Mouse (Mus musculus) MEL (cell line): ENCODE data around the gene Eral1. TPM values are rescaled to one million over a fixed set of nuclear protein-coding genes. Genes with fewer than 3 reads are reported as not detected.

ENCODE experiments used
- DNase-seq: peaks from one replicate; pipeline ENCODE4 v3.0.0; 2011; ENCODE audit warnings: low read depth, low spot score
- H3K27ac ChIP-seq: 2 replicates; pipeline ENCODE4 v1.5.1; 2012; ENCODE audit warnings: low read depth, mild to moderate bottlenecking, control low read depth, low read length, moderate library complexity; ENCODE audit not compliant: control insufficient read depth
- H3K27me3 ChIP-seq, 2 experiments: fragments of 150-350 bp in 1 of 2; sonication (generic) in 1 of 2; 2 replicates each; pipeline ENCODE4 v1.6.1; 2012; ENCODE audit warnings: low read length in 2 of 2, mild to moderate bottlenecking in 2 of 2, improper control_type of control experiment in 1 of 2, moderate library complexity in 1 of 2; ENCODE audit not compliant: insufficient read depth in 2 of 2, control insufficient read depth in 1 of 2
- H3K36me3 ChIP-seq, 2 experiments: 2 replicates each; pipeline ENCODE4 v1.6.1; 2012 to 2014; ENCODE audit warnings: low read length in 2 of 2, improper control_type of control experiment in 1 of 2, inconsistent platforms in 1 of 2, mild to moderate bottlenecking in 1 of 2; ENCODE audit not compliant: insufficient read depth in 2 of 2, control insufficient read depth in 1 of 2
- H3K4me1 ChIP-seq, 2 experiments: fragments of 150-350 bp in 1 of 2; sonication (generic) in 1 of 2; 2 replicates each; pipeline ENCODE4 v1.6.1; 2012; ENCODE audit warnings: low read length in 2 of 2, improper control_type of control experiment in 1 of 2, mild to moderate bottlenecking in 1 of 2; ENCODE audit not compliant: insufficient read depth in 2 of 2, control insufficient read depth in 1 of 2
- H3K4me3 ChIP-seq, 2 experiments: fragments of 150-350 bp in 1 of 2; sonication (generic) in 1 of 2; 2 replicates each; pipeline ENCODE4 v1.5.1; 2012; ENCODE audit warnings: low read depth in 2 of 2, low read length in 2 of 2, mild to moderate bottlenecking in 2 of 2, moderate library complexity in 2 of 2, control low read depth in 1 of 2, improper control_type of control experiment in 1 of 2; ENCODE audit not compliant: control insufficient read depth in 1 of 2, insufficient read depth in 1 of 2
- H3K79me2 ChIP-seq: 2 replicates; pipeline ENCODE4 v1.6.1; 2012; ENCODE audit warnings: mild to moderate bottlenecking, low read length, moderate library complexity; ENCODE audit not compliant: control insufficient read depth, poor library complexity, insufficient read depth
- H3K9ac ChIP-seq: 2 replicates; pipeline ENCODE4 v1.6.1; 2012; ENCODE audit warnings: low read depth, mild to moderate bottlenecking, control low read depth, low read length, moderate library complexity; ENCODE audit not compliant: control insufficient read depth, poor library complexity, severe bottlenecking
- H3K9me3 ChIP-seq: fragments of 150-350 bp; sonication (generic); replicated peaks from 2 replicates; pipeline ENCODE4 v1.6.1; 2012; ENCODE audit warnings: mild to moderate bottlenecking, low read length, improper control_type of control experiment, moderate library complexity; ENCODE audit not compliant: insufficient read depth
- CHD1 ChIP-seq: IDR thresholded peaks from 2 replicates; pipeline ENCODE4 v1.6.1; 2012; ENCODE audit warnings: low read depth, mild to moderate bottlenecking, inconsistent platforms, low read length, improper control_type of control experiment
- EP300 ChIP-seq, 2 experiments: IDR thresholded peaks; 2 replicates each; pipeline ENCODE4 v1.6.1; 2011; ENCODE audit warnings: improper control_type of control experiment in 2 of 2, low read length in 2 of 2, low read depth in 1 of 2, mild to moderate bottlenecking in 1 of 2
- GATA1 ChIP-seq: IDR thresholded peaks from 2 replicates; pipeline ENCODE4 v1.6.1; 2011; ENCODE audit warnings: low read depth, low read length, improper control_type of control experiment
- HCFC1 ChIP-seq: IDR thresholded peaks from 2 replicates; pipeline ENCODE4 v1.6.1; 2012; ENCODE audit warnings: low read depth, mild to moderate bottlenecking, inconsistent platforms, low read length, improper control_type of control experiment, moderate library complexity
- JUND ChIP-seq: IDR thresholded peaks from 2 replicates; pipeline ENCODE4 v1.6.1; 2011; ENCODE audit warnings: low read depth, mild to moderate bottlenecking, improper control_type of control experiment, low read length
- MAFK ChIP-seq: IDR thresholded peaks from 2 replicates; pipeline ENCODE4 v1.6.1; 2011; ENCODE audit warnings: low read depth, mild to moderate bottlenecking, low read length, improper control_type of control experiment, borderline replicate concordance
- MAX ChIP-seq: IDR thresholded peaks from 2 replicates; pipeline ENCODE4 v1.6.1; 2011; ENCODE audit warnings: low read length, improper control_type of control experiment
- MYC ChIP-seq: IDR thresholded peaks from 2 replicates; pipeline ENCODE4 v1.6.1; 2011; ENCODE audit warnings: low read depth, mild to moderate bottlenecking, low read length, improper control_type of control experiment, moderate library complexity
- POLR2AphosphoS2 ChIP-seq: IDR thresholded peaks from 2 replicates; pipeline ENCODE4 v1.6.1; 2011; ENCODE audit warnings: low read length, improper control_type of control experiment
- RCOR1 ChIP-seq: IDR thresholded peaks from 2 replicates; pipeline ENCODE4 v1.6.1; 2012; ENCODE audit warnings: low read depth, mild to moderate bottlenecking, inconsistent platforms, low read length, improper control_type of control experiment
- SIN3A ChIP-seq: IDR thresholded peaks from 2 replicates; pipeline ENCODE4 v1.6.1; 2012; ENCODE audit warnings: low read length, improper control_type of control experiment, inconsistent platforms
- TCF12 ChIP-seq: IDR thresholded peaks from 2 replicates; pipeline ENCODE4 v1.6.1; 2014; ENCODE audit warnings: low read depth, mild to moderate bottlenecking, inconsistent platforms, low read length, improper control_type of control experiment, moderate library complexity
- USF1 ChIP-seq: IDR thresholded peaks from 2 replicates; pipeline ENCODE4 v1.6.1; 2014; ENCODE audit warnings: low read depth, mild to moderate bottlenecking, inconsistent platforms, low read length, improper control_type of control experiment, moderate library complexity
- polyA plus RNA-seq, 2 experiments: library from polyadenylated mRNA; stranded (reverse) in 1 of 2; unstranded in 1 of 2; fragments of >175 nt in 1 of 2; fragments of >200 nt in 1 of 2; gene quantifications; 2 replicates each; pipeline versions ENCODE4 v1.2.1 to v1.2.4; 2012; ENCODE audit warnings: low replicate concordance in 2 of 2, low read depth in 1 of 2; ENCODE audit not compliant: insufficient read length in 2 of 2, insufficient read depth in 1 of 2, missing spikeins in 1 of 2
- total RNA-seq: library from RNA; depleted of rRNA; stranded (reverse); fragments of 300-350 nt; gene quantifications from 2 replicates; pipeline ENCODE4 v1.2.3, GENCODE M21; 2012

The Eral1 gene
- total and polyA plus RNA-seq, 3 experiments, result 38.4 to 43.5 TPM; not detected in 1

- 0 out of 2 replicates have a peak, but pooled peaks have one; percentile 48 for TF ChIP-seq MAFK
- TF ChIP-seq HCFC1, result peak; percentile 95
- peak; percentile 76 for TF ChIP-seq MAX
These were observed at the start of gene Eral1 (continued) for GRCm38 (mm10) chr11:78079961-78080921.

DNA sequence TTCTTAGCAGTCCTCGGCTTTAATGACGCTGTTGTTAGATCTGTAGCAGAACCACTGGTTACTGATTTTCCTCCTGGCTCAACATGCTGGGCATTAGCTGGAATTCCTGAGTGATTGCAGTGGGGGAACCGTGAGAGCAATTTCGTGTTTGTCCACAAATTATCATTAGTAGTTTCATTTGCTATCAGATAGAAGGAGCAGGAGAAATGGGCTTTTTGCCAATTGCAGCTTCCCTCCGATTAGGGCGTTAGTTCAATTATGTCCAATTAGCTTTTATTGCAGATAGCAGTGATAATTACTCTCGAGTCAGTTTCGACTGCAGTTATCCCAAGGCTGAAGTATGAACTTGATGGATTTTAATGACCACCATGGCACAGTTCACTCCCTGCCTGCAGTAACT is 49.3 kb upstream of the Eral1 start:
- H3K4me1 ChIP-seq, result peaks cover 38 to 39% of the 10 kb centered on the region in 2 experiments
- H3K9me3 ChIP-seq, result no peaks in the 10 kb centered on the region
- no peak overlapping the region for H3K27ac ChIP-seq
- H3K9ac ChIP-seq, result no peak overlapping the region
- peak overlapping the region in 1 of 2 experiments; percentile 20; a peak in 2 of 4 replicates for H3K4me3 ChIP-seq
- DNase-seq, result peak; percentile 57
- no peaks in the 10 kb centered on the region for H3K27me3 ChIP-seq
- H3K36me3 ChIP-seq, result peaks cover 0 to 40% of the 10 kb centered on the region in 2 experiments; a peak in 2 of 4 replicates
- peak; percentile 55 to 56; a peak in 3 of 4 replicates for TF ChIP-seq EP300 (IDR thresholded peaks at IDR 0.05; ENCODE audit: low read depth in 1 of 2, low read length in 2 of 2)
- peak; percentile 27; the same call in 1 of the 2 replicates for TF ChIP-seq RCOR1
- TF ChIP-seq MYC, result 0 out of 2 replicates have a peak, but pooled peaks have one; percentile 23
- no peak for TF ChIP-seq CHD1
- 0 out of 2 replicates have a peak, but pooled peaks have one; percentile 41 for TF ChIP-seq TCF12
- TF ChIP-seq GATA1, result peak; percentile 64; the same call in 1 of the 2 replicates
- TF ChIP-seq SIN3A, result peak; percentile 46
- no peak for TF ChIP-seq POLR2AphosphoS2
- 0 out of 2 replicates have a peak, but pooled peaks have one; percentile 25 for TF ChIP-seq JUND
- TF ChIP-seq, all 39 proteins: peak for 7
- H3K79me2 ChIP-seq, result no peaks in the 10 kb centered on the region

- Histone ChIP-seq H3K79me2 (peaks cover 2% of the 10 kb centered on the region; the same call in 1 of the 2 replicates), H3K4me1 (peaks cover 37 to 40% of the 10 kb centered on the region in 2 experiments), H3K9me3 (no peaks in the 10 kb centered on the region), H3K27ac (no peak overlapping the region), H3K36me3 (peaks cover 0 to 46% of the 10 kb centered on the region in 2 experiments; a peak in 2 of 4 replicates), H3K9ac (no peak overlapping the region), H3K27me3 (no peaks in the 10 kb centered on the region), H3K4me3 (no peak overlapping the region)
- no peak for TF ChIP-seq EP300 (IDR thresholded peaks at IDR 0.05; ENCODE audit: low read depth in 1 of 2, low read length in 2 of 2)
- TF ChIP-seq USF1, result no peak
- DNase-seq, result no peak
These were observed 46.6 kb upstream of the Eral1 start for GRCm38 (mm10) chr11:78126739-78127138.
